Mouse (Mus musculus) bone marrow macrophage, adult 2 months (primary cell): ENCODE measurements around the gene Tbxa2r. TPM values are rescaled to one million over a fixed set of nuclear protein-coding genes. Genes with fewer than 3 reads are reported as not detected.
A peak's percentile ranks its signal among the peaks of the same experiment; 100 is the strongest.

Source experiments
- H3K27ac ChIP-seq: 2 replicates; pipeline ENCODE4 v1.5.1; 2012; ENCODE audit warnings: low read depth, low read length; ENCODE audit not compliant: insufficient read depth
- H3K4me1 ChIP-seq: 2 replicates; pipeline ENCODE4 v1.6.1; 2012; ENCODE audit warnings: low read length; ENCODE audit not compliant: control insufficient read depth, insufficient read depth
- H3K4me3 ChIP-seq: 2 replicates; pipeline ENCODE4 v1.5.1; 2012; ENCODE audit warnings: mild to moderate bottlenecking, low read length, moderate library complexity; ENCODE audit not compliant: insufficient read depth
- CTCF ChIP-seq: IDR thresholded peaks from 2 replicates; pipeline ENCODE4 v1.5.1; 2012; ENCODE audit warnings: low read depth, mild to moderate bottlenecking, low read length, moderate library complexity
- POLR2A ChIP-seq: IDR thresholded peaks from 2 replicates; pipeline ENCODE4 v1.6.1; 2012; ENCODE audit warnings: mild to moderate bottlenecking, low read depth, low read length, borderline replicate concordance
- polyA plus RNA-seq: library from polyadenylated mRNA; stranded (reverse); fragments of >200 nt; gene quantifications from 2 replicates; pipeline ENCODE4 v1.2.4, GENCODE M21; 2012; ENCODE audit not compliant: missing spikeins, insufficient read depth, insufficient read length

Tbxa2r gene
- polyA plus RNA-seq, 1 experiment = not detected

- Histone ChIP-seq H3K4me3 (peak within 1 kb of the TSS; percentile 83), H3K27ac (peak within 1 kb of the TSS; percentile 54), H3K4me1 (peaks cover 24% of the 10 kb centered on the region)
- no peak for TF ChIP-seq CTCF
- TF ChIP-seq POLR2A = no peak
Measured at GRCm38 (mm10) chr10:81377793-81378552, 49.4 kb downstream of the Tbxa2r start, which contains the start of gene Fzr1. Gene Fzr1 (minus strand): TSS chr10:81378516.

DNA sequence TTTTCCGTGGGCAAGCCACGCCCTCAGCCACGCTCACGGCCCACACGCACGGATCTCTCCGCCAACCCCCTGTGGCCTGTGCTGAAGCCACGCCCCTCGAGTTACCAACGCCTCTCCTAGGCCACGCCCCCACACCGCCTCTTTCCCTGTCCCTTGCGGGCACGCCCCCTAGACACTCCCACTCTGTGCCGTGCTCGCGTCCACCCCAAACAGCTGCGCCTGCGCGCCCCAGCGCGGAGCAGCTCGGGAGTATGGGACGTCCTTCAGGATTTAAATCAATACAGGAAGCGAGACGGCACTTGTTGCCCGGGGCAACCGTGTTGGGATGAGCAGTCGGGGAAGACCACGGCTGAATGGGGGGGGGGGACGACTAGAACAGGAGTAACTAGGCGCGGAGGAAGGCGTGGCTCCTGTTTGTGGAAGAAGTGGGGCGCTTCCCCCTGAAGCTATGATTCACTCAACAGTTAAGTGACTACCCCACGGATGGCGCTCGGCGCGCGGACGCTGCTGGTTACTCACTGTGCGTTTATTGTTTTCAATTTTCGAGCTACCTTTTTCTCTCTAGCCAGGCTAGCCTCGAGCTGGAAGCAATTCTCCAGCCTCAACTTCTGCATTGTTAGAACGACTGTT is 50.1 kb downstream of the Tbxa2r start:
- Histone ChIP-seq H3K4me1 (peaks cover 24% of the 10 kb centered on the region), H3K4me3 (peak overlapping the region; percentile 72), H3K27ac (peak overlapping the region; percentile 54)
- TF ChIP-seq POLR2A = no peak
- TF ChIP-seq CTCF = no peak

GRCm38 (mm10) chr10:81379183-81379553 is 50.6 kb downstream of the Tbxa2r start:
- peaks cover 24% of the 10 kb centered on the region for H3K4me1 ChIP-seq

GRCm38 (mm10) chr10:81379809-81380378 is 51.4 kb downstream of the Tbxa2r start:
- TF ChIP-seq CTCF (no peak), POLR2A (no peak)
- Histone ChIP-seq H3K4me3 (no peak overlapping the region), H3K4me1 (peaks cover 24% of the 10 kb centered on the region), H3K27ac (no peak overlapping the region)

More at GRCm38 (mm10) chr10:81379183-81379553, 50.6 kb downstream of the Tbxa2r start:
- no peak for TF ChIP-seq CTCF
- TF ChIP-seq POLR2A = no peak
- H3K4me3 ChIP-seq = peak overlapping the region; percentile 72
- peak overlapping the region; percentile 54 for H3K27ac ChIP-seq

- Histone ChIP-seq H3K4me3 (no peak overlapping the region), H3K4me1 (peaks cover 25% of the 10 kb centered on the region), H3K27ac (0 out of 2 replicates have a peak overlapping the region, but pooled peaks have one; percentile 9)
- TF ChIP-seq CTCF (no peak), POLR2A (no peak)
Measured at GRCm38 (mm10) chr10:81382039-81382438, 53.5 kb downstream of the Tbxa2r start.

DNA sequence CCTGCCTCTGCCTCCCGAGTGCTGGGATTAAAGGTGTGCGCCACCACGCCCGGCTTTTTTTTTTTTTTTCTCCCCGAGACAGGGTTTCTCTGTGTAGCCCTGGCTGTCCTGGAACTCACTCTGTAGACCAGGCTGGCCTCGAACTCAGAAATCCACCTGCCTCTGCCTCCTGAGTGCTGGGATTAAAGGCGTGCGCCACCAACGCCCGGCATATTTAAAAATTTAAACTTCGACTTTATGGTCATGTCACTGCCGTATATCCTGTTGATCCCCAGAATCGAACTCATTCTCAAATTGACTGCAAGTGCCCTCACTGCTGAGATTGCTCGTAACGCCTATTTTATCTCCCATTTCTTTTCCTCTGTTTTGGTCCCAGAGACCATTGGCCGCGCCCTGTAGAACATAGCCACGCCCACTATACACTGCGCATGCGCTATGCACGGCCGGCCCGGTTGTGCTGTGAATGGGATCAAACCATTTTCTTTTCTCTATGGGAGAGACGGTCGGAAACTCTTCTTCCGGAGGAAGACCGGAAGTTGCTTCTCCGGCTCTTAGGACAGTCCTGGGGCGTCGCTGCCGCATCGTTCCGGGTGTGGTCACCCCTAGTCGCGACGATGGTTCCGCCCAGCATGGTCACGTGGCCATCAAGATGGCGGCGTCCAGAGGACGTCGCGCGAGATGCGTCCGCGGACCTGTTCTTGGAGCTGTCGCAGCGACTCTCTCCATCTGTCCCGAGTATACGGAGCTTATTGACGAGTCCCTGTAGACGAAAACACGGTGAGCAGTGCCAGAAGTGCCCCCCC is 55.5 kb downstream of the Tbxa2r start, which contains the start of the genes Dohh and Gm48551:
TSS of gene Dohh (plus strand) at position 627 of the 803 bp plus-strand sequence.
TSS of gene Gm48551 (plus strand) at position 665 of the 803 bp plus-strand sequence.
- H3K4me1 ChIP-seq = peaks cover 27% of the 10 kb centered on the region

GRCm38 (mm10) chr10:81384605-81384982 is 56.1 kb downstream of the Tbxa2r start:
- TF ChIP-seq CTCF (no peak), POLR2A (no peak)
- H3K4me1 ChIP-seq = peaks cover 31% of the 10 kb centered on the region

More for the DNA sequence above, 55.5 kb downstream of the Tbxa2r start, which contains the start of the genes Dohh and Gm48551:
- H3K4me3 ChIP-seq = peak within 1 kb of the TSS; percentile 92
- TF ChIP-seq CTCF = no peak
- TF ChIP-seq POLR2A = peak; percentile 77; the same call in 1 of the 2 replicates
- H3K27ac ChIP-seq = peak within 1 kb of the TSS; percentile 82

More at GRCm38 (mm10) chr10:81384605-81384982, 56.1 kb downstream of the Tbxa2r start:
- Histone ChIP-seq H3K4me3 (peak overlapping the region; percentile 92), H3K27ac (peak overlapping the region; percentile 82)

Other genes with a start within 250 kb of the Tbxa2r start
- 1.3 TPM in 2 replicates for gene Creb3l3, start 229.9 kb upstream of the Tbxa2r start, polyA plus RNA-seq
- gene Map2k2, start 222.8 kb upstream of the Tbxa2r start, polyA plus RNA-seq = 71.4 and 77.6 TPM in 2 replicates
- 52.0 and 54.9 TPM in 2 replicates for gene Zbtb7a, start 193.5 kb upstream of the Tbxa2r start, polyA plus RNA-seq
- gene Pias4, start 160.8 kb upstream of the Tbxa2r start, polyA plus RNA-seq = 21.9 and 28.2 TPM in 2 replicates
- gene Eef2, start 152.1 kb upstream of the Tbxa2r start, polyA plus RNA-seq = 877 and 1,003 TPM in 2 replicates
- gene Dapk3, start 145.7 kb upstream of the Tbxa2r start, polyA plus RNA-seq = 36.4 and 39.8 TPM in 2 replicates
- gene 4930442H23Rik, start 144.9 kb upstream of the Tbxa2r start, polyA plus RNA-seq = not detected in 2 replicates
- not detected in 2 replicates for gene Nmrk2, start 126.7 kb upstream of the Tbxa2r start, polyA plus RNA-seq
- not detected in 2 replicates for gene Atcay, start 97.9 kb upstream of the Tbxa2r start, polyA plus RNA-seq
- 2.7 and 3.0 TPM in 2 replicates for gene Zfr2, start 95.6 kb upstream of the Tbxa2r start, polyA plus RNA-seq
- 10.8 and 14.4 TPM in 2 replicates for gene Matk, start 75.8 kb upstream of the Tbxa2r start, polyA plus RNA-seq
- 46.5 and 51.1 TPM in 2 replicates for gene Mrpl54, start 61.8 kb upstream of the Tbxa2r start, polyA plus RNA-seq
- 34.3 and 36.1 TPM in 2 replicates for gene Apba3, start 61.8 kb upstream of the Tbxa2r start, polyA plus RNA-seq
- gene Tjp3, start 37.1 kb upstream of the Tbxa2r start, polyA plus RNA-seq = 9.2 and 9.8 TPM in 2 replicates
- 90.9 and 106 TPM in 2 replicates for gene Pip5k1c, start 35.8 kb upstream of the Tbxa2r start, polyA plus RNA-seq
- 18.1 and 18.2 TPM in 2 replicates for gene Cactin, start 7.6 kb upstream of the Tbxa2r start, polyA plus RNA-seq
- not detected in 2 replicates for gene Gipc3, start 14.5 kb downstream of the Tbxa2r start, polyA plus RNA-seq
- gene Hmg20b, start 21.7 kb downstream of the Tbxa2r start, polyA plus RNA-seq = 52.2 and 53.3 TPM in 2 replicates
- gene Mfsd12, start 28.8 kb downstream of the Tbxa2r start, polyA plus RNA-seq = 80.9 and 86.2 TPM in 2 replicates
- not detected in 2 replicates for gene 4930404N11Rik, start 37.1 kb downstream of the Tbxa2r start, polyA plus RNA-seq
- gene Fzr1, start 49.8 kb downstream of the Tbxa2r start, polyA plus RNA-seq = 32.6 and 35.0 TPM in 2 replicates
- 23.1 and 29.5 TPM in 2 replicates for gene Dohh, start 55.7 kb downstream of the Tbxa2r start, polyA plus RNA-seq
- 0.75 and 2.2 TPM in 2 replicates for gene Gm48551, start 55.7 kb downstream of the Tbxa2r start, polyA plus RNA-seq
- not detected in 2 replicates for gene Gm48552, start 60.3 kb downstream of the Tbxa2r start, polyA plus RNA-seq
- gene Smim24, start 64.3 kb downstream of the Tbxa2r start, polyA plus RNA-seq = 41.9 and 45.5 TPM in 2 replicates
- 31.8 and 38.6 TPM in 2 replicates for gene Nfic, start 126.9 kb downstream of the Tbxa2r start, polyA plus RNA-seq
- gene Celf5, start 154.0 kb downstream of the Tbxa2r start, polyA plus RNA-seq = not detected in 2 replicates
- 37.9 and 40.9 TPM in 2 replicates for gene Ncln, start 167.7 kb downstream of the Tbxa2r start, polyA plus RNA-seq
- 0.46 TPM in 1 of 2 replicates, not detected in the other for gene S1pr4, start 171.4 kb downstream of the Tbxa2r start, polyA plus RNA-seq
- 23.5 and 24.2 TPM in 2 replicates for gene Gna15, start 195.5 kb downstream of the Tbxa2r start, polyA plus RNA-seq
- 10.1 and 10.5 TPM in 2 replicates for gene Gna11, start 216.5 kb downstream of the Tbxa2r start, polyA plus RNA-seq
- gene Aes, start 230.8 kb downstream of the Tbxa2r start, polyA plus RNA-seq = 478 and 551 TPM in 2 replicates
- gene Tle2, start 245.8 kb downstream of the Tbxa2r start, polyA plus RNA-seq = 17.9 and 24.5 TPM in 2 replicates